Mouse (Mus musculus) liver, embryonic 15.5 days (tissue): ENCODE results near the gene Hsdl1. TPM values are rescaled to one million over a fixed set of nuclear protein-coding genes. Genes with fewer than 3 reads are reported as not detected.

Experiments used
- ATAC-seq: fragments of 200-750 bp; cut with Nextera tagmentation; 2 replicates; pipeline ENCODE4 v1.8.0; 2017; ENCODE audit warnings: moderate number of reproducible peaks, mild to moderate bottlenecking, moderate library complexity; ENCODE audit not compliant: insufficient read depth
- H3K27ac ChIP-seq: fragments of 300-500 bp; sonication (generic); replicated peaks from 2 replicates; pipeline ENCODE4 v1.5.1; 2015; ENCODE audit warnings: mild to moderate bottlenecking, inconsistent platforms
- H3K27me3 ChIP-seq: fragments of 300-500 bp; sonication (generic); 2 replicates; pipeline ENCODE4 v1.6.1; 2015; ENCODE audit warnings: mild to moderate bottlenecking, inconsistent platforms
- H3K36me3 ChIP-seq: fragments of 300-500 bp; sonication (generic); replicated peaks from 2 replicates; pipeline ENCODE4 v1.6.1; 2015; ENCODE audit warnings: moderate library complexity, mild to moderate bottlenecking, inconsistent platforms
- H3K4me1 ChIP-seq: fragments of 300-500 bp; sonication (generic); replicated peaks from 2 replicates; pipeline ENCODE4 v1.6.1; 2015; ENCODE audit warnings: inconsistent platforms
- H3K4me2 ChIP-seq: fragments of 300-500 bp; sonication (generic); 2 replicates; pipeline ENCODE4 v1.6.1; 2015; ENCODE audit warnings: moderate library complexity, mild to moderate bottlenecking, inconsistent platforms
- H3K4me3 ChIP-seq: fragments of 300-500 bp; sonication (generic); replicated peaks from 2 replicates; pipeline ENCODE4 v1.5.1; 2015; ENCODE audit warnings: mild to moderate bottlenecking, inconsistent platforms
- H3K9ac ChIP-seq: fragments of 300-500 bp; sonication (generic); 2 replicates; pipeline ENCODE4 v1.6.1; 2015; ENCODE audit warnings: moderate library complexity, mild to moderate bottlenecking, inconsistent platforms
- H3K9me3 ChIP-seq: fragments of 300-500 bp; sonication (generic); replicated peaks from 2 replicates; pipeline ENCODE4 v1.6.1; 2016; ENCODE audit warnings: inconsistent platforms
- WGBS: fragments of 180-500 bp; shearing (Covaris S2); methylation state at CpG from one replicate; pipeline ENCODE4 v1.1.7; 2015; ENCODE audit warnings: mixed read lengths; ENCODE audit not compliant: insufficient replicate concordance; 5-methylcytosine and 5-hydroxymethylcytosine counted together
- polyA plus RNA-seq: library from polyadenylated mRNA; unstranded; fragments of >200 nt; fragmentation: Nextera tagmentation; extraction: Ambion mirVana; gene quantifications from 2 replicates; pipeline ENCODE4 v1.2.1, GENCODE M21; 2015

Hsdl1 gene
- polyA plus RNA-seq, 1 experiment from 2014 or later: 16.5 TPM

- 61% methylated on average over 14 of the region's 14 CpGs for WGBS
- Histone ChIP-seq H3K27ac (no peak overlapping the region), H3K27me3 (0 out of 2 replicates have a peak, but pooled peaks cover 5% of the 10 kb centered on the region), H3K4me1 (no peaks in the 10 kb centered on the region), H3K9ac (no peak overlapping the region), H3K4me3 (no peak overlapping the region), H3K4me2 (no peak overlapping the region), H3K36me3 (no peaks in the 10 kb centered on the region), H3K9me3 (no peaks in the 10 kb centered on the region)
- ATAC-seq: no peak
Measured at GRCm38 (mm10) chr8:119615096-119615495, 40.1 kb upstream of the Hsdl1 start.

- H3K27me3 ChIP-seq: 0 out of 2 replicates have a peak, but pooled peaks cover 5% of the 10 kb centered on the region
- no peak within 1 kb of the TSS for H3K9ac ChIP-seq
- WGBS: 60% methylated on average over 26 of the region's 26 CpGs
Measured at GRCm38 (mm10) chr8:119612471-119612870, 37.5 kb upstream of the Hsdl1 start, which contains the start of gene Adad2. Adad2 (plus strand) TSS chr8:119612747.

GRCm38 (mm10) chr8:119606224-119606623, 31.2 kb upstream of the Hsdl1 start:
- H3K36me3 ChIP-seq: peaks cover 14% of the 10 kb centered on the region
- H3K27me3 ChIP-seq: no peaks in the 10 kb centered on the region
- 62% methylated on average over 2 of the region's 2 CpGs for WGBS
- no peak overlapping the region for H3K27ac ChIP-seq
- H3K4me3 ChIP-seq: no peak overlapping the region
- ATAC-seq: no peak
- H3K4me1 ChIP-seq: peaks cover 19% of the 10 kb centered on the region
- H3K4me2 ChIP-seq: no peak overlapping the region
- no peaks in the 10 kb centered on the region for H3K9me3 ChIP-seq
- H3K9ac ChIP-seq: no peak overlapping the region

More at GRCm38 (mm10) chr8:119612471-119612870, 37.5 kb upstream of the Hsdl1 start, which contains the start of gene Adad2:
- Histone ChIP-seq H3K9me3 (no peaks in the 10 kb centered on the region), H3K4me3 (no peak within 1 kb of the TSS), H3K4me2 (no peak within 1 kb of the TSS), H3K36me3 (no peaks in the 10 kb centered on the region), H3K4me1 (no peaks in the 10 kb centered on the region), H3K27ac (no peak within 1 kb of the TSS)
- ATAC-seq: no peak

- under 1% methylated on average over 23 of the region's 23 CpGs for WGBS
- H3K4me1 ChIP-seq: peaks cover 19% of the 10 kb centered on the region
- peak within 1 kb of the TSS; percentile 71 for H3K9ac ChIP-seq
- peak within 1 kb of the TSS; percentile 72 for H3K4me3 ChIP-seq
- no peaks in the 10 kb centered on the region for H3K9me3 ChIP-seq
- peaks cover 27% of the 10 kb centered on the region for H3K36me3 ChIP-seq
- peak within 1 kb of the TSS; percentile 87 for H3K4me2 ChIP-seq
- peak; percentile 82 for ATAC-seq
- no peaks in the 10 kb centered on the region for H3K27me3 ChIP-seq
- peak within 1 kb of the TSS; percentile 81 for H3K27ac ChIP-seq
Measured at GRCm38 (mm10) chr8:119604996-119605395, 30.0 kb upstream of the Hsdl1 start, which contains the start of gene Taf1c. Taf1c (minus strand) TSS chr8:119605222.

- no peaks in the 10 kb centered on the region for H3K27me3 ChIP-seq
- H3K36me3 ChIP-seq: peaks cover 33% of the 10 kb centered on the region
- peak overlapping the region; percentile 72 for H3K4me3 ChIP-seq
- peak overlapping the region; percentile 81 for H3K27ac ChIP-seq
- H3K4me2 ChIP-seq: peak overlapping the region; percentile 87
- peak; percentile 63 for ATAC-seq
- peaks cover 19% of the 10 kb centered on the region for H3K4me1 ChIP-seq
- WGBS: 10% methylated on average over 12 of the region's 12 CpGs
- peak overlapping the region; percentile 71 for H3K9ac ChIP-seq
- H3K9me3 ChIP-seq: no peaks in the 10 kb centered on the region
Measured at GRCm38 (mm10) chr8:119604398-119604803, 29.4 kb upstream of the Hsdl1 start.

GRCm38 (mm10) chr8:119603771-119604170, 28.8 kb upstream of the Hsdl1 start:
- peaks cover 19% of the 10 kb centered on the region for H3K4me1 ChIP-seq
- no peak for ATAC-seq
- peak overlapping the region; percentile 71 for H3K9ac ChIP-seq
- WGBS: 73% methylated on average over 4 of the region's 4 CpGs
- peak overlapping the region; percentile 87 for H3K4me2 ChIP-seq
- peaks cover 39% of the 10 kb centered on the region for H3K36me3 ChIP-seq
- H3K27ac ChIP-seq: peak overlapping the region; percentile 81; the same call in 1 of the 2 replicates
- H3K27me3 ChIP-seq: no peaks in the 10 kb centered on the region
- H3K4me3 ChIP-seq: peak overlapping the region; percentile 72
- no peaks in the 10 kb centered on the region for H3K9me3 ChIP-seq

- Histone ChIP-seq H3K9me3 (no peaks in the 10 kb centered on the region), H3K4me3 (no peak overlapping the region), H3K4me1 (peaks cover 15% of the 10 kb centered on the region; the same call in 1 of the 2 replicates), H3K9ac (no peak overlapping the region), H3K27me3 (no peaks in the 10 kb centered on the region), H3K36me3 (no peaks in the 10 kb centered on the region), H3K4me2 (no peak overlapping the region), H3K27ac (no peak overlapping the region)
- no peak for ATAC-seq
- WGBS: 66% methylated on average over 7 of the region's 7 CpGs
Measured at GRCm38 (mm10) chr8:119591456-119591855, 16.5 kb upstream of the Hsdl1 start.

GRCm38 (mm10) chr8:119590348-119590747, 15.4 kb upstream of the Hsdl1 start:
- no peaks in the 10 kb centered on the region for H3K36me3 ChIP-seq
- no peak for ATAC-seq
- 68% methylated on average over 14 of the region's 14 CpGs for WGBS
- no peak overlapping the region for H3K4me3 ChIP-seq
- no peaks in the 10 kb centered on the region for H3K9me3 ChIP-seq
- H3K4me1 ChIP-seq: peaks cover 26% of the 10 kb centered on the region
- no peak overlapping the region for H3K27ac ChIP-seq
- H3K4me2 ChIP-seq: no peak overlapping the region
- no peaks in the 10 kb centered on the region for H3K27me3 ChIP-seq
- no peak overlapping the region for H3K9ac ChIP-seq

GRCm38 (mm10) chr8:119588844-119589243, 13.9 kb upstream of the Hsdl1 start:
- no peaks in the 10 kb centered on the region for H3K27me3 ChIP-seq
- 52% methylated on average over 10 of the region's 10 CpGs for WGBS
- H3K4me1 ChIP-seq: peaks cover 30% of the 10 kb centered on the region
- no peak overlapping the region for H3K4me3 ChIP-seq
- H3K36me3 ChIP-seq: no peaks in the 10 kb centered on the region
- no peak for ATAC-seq
- H3K27ac ChIP-seq: no peak overlapping the region
- H3K4me2 ChIP-seq: no peak overlapping the region
- no peak overlapping the region for H3K9ac ChIP-seq
- no peaks in the 10 kb centered on the region for H3K9me3 ChIP-seq

- no peak for ATAC-seq
- Histone ChIP-seq H3K36me3 (no peaks in the 10 kb centered on the region), H3K4me1 (peaks cover 30% of the 10 kb centered on the region), H3K4me3 (no peak overlapping the region), H3K27ac (no peak overlapping the region), H3K9ac (no peak overlapping the region), H3K27me3 (no peaks in the 10 kb centered on the region), H3K9me3 (no peaks in the 10 kb centered on the region), H3K4me2 (no peak overlapping the region)
- WGBS: 56% methylated on average over 4 of the region's 4 CpGs
Measured at GRCm38 (mm10) chr8:119588321-119588720, 13.3 kb upstream of the Hsdl1 start.

- Histone ChIP-seq H3K27ac (0 out of 2 replicates have a peak overlapping the region, but pooled peaks have one; percentile 14), H3K9me3 (no peaks in the 10 kb centered on the region), H3K36me3 (no peaks in the 10 kb centered on the region), H3K4me3 (peak overlapping the region; percentile 50), H3K27me3 (no peaks in the 10 kb centered on the region), H3K4me1 (peaks cover 50% of the 10 kb centered on the region), H3K4me2 (peak overlapping the region; percentile 71), H3K9ac (peak overlapping the region; percentile 16; the same call in 1 of the 2 replicates)
- WGBS: 21% methylated on average over 24 of the region's 24 CpGs
- ATAC-seq: peak; percentile 60; the same call in 1 of the 2 replicates
Measured at GRCm38 (mm10) chr8:119585901-119586300, 10.9 kb upstream of the Hsdl1 start.
